Mouse (Mus musculus): ENCODE data around the gene Pgd.
"Not testable (repeated sequence)": the region's sequence is repeated elsewhere in the genome, so short reads cannot be mapped to it uniquely, and the experiment has no call there.

The Pgd gene

DNA sequence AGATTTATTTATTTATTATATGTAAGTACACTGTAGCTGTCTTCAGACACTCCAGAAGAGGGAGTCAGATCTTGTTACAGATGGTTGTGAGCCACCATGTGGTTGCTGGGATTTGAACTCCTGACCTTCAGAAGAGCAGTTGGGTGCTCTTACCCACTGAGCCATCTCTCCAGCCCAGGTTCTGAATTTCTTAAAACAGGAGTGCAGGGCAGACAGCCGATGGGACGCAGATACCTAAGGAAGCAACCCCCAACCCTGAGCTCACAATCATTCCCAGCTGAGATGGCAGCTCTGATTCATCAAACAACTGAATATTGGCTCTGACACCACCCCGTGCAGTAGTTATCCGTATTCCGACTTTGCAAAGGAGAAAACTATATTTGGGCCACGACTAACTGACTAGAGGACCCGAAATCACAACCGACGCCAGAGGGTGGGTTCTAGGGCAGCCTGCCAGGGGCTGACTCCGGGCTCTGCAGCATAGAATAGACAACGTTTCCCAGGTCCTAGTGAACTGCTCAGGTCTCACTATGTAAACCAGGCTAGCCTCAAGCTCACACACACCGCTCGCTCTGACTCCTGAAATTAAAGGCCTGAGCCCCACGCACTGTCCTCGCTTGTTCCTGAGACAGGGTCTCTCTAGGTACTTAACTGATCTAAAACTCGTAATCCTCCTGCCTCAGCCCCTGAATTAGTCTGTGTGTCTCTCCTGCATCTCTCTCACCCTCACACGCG, 30.3 kb downstream of the Pgd start:
- DNase-seq (ENCODE audit: low read depth, low spot score): peak; percentile 78

DNA sequence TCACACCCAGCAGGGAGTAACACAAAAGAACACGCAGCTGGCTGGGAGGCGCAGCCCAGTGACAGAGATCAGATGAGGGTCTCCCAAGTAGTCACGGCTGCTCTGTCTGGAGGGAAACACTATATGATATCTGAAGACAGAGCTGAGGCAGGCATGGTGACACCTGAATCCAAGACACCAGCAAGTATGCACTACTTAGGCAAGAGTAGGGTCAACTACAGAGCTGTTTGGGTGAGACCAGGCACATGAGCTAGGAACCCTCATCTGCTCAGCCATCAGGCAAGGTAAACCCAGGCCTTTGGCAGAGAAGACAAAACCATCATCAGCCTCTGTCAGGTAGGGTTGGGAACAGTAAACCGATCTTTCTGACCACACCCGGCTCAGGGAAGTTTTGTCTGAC, 33.2 kb downstream of the Pgd start:
- peak; percentile 66 for DNase-seq (ENCODE audit: low read depth, low spot score)

DNA sequence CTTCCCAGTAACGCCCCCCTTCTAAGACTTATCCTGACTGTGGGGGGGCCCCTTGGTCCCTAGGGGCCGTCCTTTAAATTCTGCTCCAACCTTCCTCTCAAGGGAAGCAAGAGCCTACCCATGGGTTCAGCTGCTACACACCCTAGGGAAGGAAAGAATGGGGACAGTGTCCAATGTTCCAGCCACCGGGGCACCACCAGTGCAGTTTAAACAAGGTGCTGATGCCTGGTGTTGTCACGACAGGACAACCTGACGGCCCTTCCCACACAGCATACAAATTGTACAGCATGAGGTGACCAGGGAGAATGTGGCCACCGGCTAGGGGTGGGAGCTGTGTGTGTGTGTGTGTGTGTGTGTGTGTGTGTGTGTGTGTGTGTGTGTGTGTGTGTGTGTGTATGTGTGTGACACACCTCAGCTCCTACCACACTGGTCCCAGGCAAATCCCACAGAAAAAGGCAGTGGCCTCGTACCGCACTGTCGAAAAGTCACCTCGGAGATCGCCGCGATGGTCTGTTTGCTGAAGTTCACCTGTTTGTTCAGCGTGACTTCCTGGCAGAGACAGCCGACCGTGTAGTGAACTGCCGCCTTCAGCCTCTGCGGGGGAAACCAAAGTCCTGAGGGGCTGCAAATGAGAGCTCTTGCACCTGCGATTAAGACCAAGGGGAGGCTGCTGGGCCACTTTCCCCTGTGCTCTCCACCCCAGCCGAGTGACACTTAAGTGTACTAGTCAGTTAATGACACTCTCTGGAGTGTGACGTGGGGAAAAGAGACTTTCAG, 34.6 kb downstream of the Pgd start:
- DNase-seq (ENCODE audit: low read depth, low spot score): peak; percentile 96

DNA sequence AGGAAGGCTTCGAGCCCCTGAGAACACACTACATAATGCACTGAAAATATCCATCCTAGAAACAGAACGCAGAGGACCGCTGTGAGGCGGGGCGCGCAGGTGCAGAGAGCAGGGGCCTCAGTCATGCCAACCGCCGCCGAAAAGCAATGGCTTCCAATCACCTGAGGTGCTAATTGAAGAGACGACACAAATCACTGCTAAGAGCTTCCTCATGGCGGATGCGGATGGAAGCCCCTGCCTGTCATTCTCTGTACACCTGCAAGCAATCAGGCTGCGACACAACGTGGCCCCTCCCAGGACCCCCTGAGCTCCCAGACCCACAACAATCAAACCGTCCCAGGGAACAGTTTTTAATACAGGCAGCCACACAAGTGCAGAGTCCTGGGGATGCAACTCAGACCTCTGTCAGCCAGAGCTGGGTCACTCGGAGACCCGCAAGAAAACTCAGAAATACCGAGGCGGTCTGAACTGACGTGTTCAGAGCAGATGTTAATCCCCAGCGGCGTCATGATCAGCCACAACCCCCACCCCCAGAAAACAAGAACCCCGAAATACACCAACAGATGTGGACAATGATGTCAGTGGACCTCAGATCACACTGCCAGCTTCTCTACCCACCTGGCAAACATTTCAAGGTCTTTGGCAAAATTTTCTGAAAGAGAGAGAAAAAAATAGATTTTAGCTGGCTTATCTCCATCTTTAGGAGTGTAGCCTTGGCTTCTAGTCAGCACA, 35.4 kb downstream of the Pgd start:
- peak; percentile 93 for DNase-seq (ENCODE audit: low read depth, low spot score)

GRCm38 (mm10) chr4:149128467-149128866, 38.1 kb downstream of the Pgd start:
- no peak for DNase-seq (ENCODE audit: low read depth, low spot score)

DNA sequence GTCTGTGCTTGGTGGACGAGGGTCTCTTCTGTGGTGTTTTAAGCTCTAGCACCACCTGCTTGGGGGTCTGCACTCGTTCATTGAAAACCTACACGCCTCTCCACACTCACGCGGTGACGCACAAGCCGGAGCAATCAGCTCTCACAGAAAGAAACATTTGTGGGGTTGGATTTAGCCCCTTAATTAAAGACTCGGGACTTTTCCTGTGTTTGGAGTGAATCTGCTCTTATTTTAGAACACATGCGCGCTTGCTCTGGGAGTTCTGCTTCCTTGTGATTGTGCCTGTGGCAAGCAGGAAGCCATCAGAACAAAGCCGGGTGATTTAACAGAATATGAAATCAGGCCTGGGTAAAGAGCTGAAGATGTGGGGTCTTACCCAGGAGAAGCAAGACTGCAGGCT, 39.9 kb downstream of the Pgd start, which contains the start of gene Cort:
Cort (minus strand) TSS at position 101 of the 400 bp plus-strand sequence.
- no peak for DNase-seq (ENCODE audit: low read depth, low spot score)

GRCm38 (mm10) chr4:149126115-149126509, 40.5 kb downstream of the Pgd start:
- DNase-seq (ENCODE audit: low read depth, low spot score): no peak

- no peak for DNase-seq (ENCODE audit: low read depth, low spot score)
These were observed 41.0 kb downstream of the Pgd start for GRCm38 (mm10) chr4:149125341-149126114.

GRCm38 (mm10) chr4:149123432-149123831, 43.1 kb downstream of the Pgd start:
- no peak for DNase-seq (ENCODE audit: low read depth, low spot score)

DNA sequence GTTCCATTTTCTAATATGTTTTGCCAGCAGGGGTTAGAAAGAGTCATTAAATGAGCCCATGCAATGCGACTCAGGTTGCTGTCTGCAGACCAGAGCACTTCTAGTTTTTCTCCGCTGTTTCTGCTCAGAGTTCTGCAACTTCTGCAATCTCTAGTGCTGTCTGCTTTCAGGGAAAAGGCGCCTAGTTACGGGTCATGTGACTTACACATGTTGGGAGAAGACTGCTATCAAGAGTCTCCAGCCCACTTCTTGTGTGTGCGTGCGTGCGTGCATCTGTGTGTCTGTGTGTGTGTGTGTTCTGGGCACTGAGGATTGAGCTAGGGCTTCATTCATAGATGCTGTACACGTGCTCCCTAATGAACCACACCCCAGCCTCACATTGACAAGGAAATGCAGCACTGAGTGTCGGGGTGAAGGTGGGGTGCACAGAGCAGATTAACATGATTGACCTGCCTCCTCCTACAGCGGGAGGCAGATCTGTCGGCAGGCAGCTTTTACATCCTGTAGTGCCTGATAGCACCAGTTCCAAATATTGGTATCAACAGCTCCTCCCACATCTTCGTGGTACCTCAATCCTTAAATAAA, 46.5 kb downstream of the Pgd start:
- DNase-seq (ENCODE audit: low read depth, low spot score): not testable (repeated sequence)

GRCm38 (mm10) chr4:149103875-149104561, 62.6 kb downstream of the Pgd start, which contains the start of gene Dffa:
TSS of gene Dffa (plus strand) at chr4:149104146.
- peak; percentile 94 for DNase-seq (ENCODE audit: low read depth, low spot score)

DNA sequence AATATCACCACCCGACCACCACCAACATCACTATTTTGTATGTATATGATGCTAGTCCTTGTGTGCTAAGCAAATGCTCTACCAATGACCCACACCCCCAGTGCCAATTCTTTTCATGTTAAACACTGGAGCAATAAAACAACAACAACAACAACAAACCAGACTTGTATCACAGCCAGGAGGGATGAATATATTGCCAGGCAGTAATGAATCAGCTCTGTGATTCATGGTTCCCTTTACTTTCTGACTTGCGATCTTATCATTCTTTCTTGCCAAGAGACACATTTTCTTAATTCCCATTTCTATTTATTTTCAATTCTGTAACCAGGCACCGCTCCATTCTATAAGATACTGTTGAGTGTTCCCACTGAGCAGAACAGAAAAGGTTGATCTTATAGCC, 65.1 kb downstream of the Pgd start:
- no peak for DNase-seq (ENCODE audit: low read depth, low spot score)

GRCm38 (mm10) chr4:149100449-149100848, 66.1 kb downstream of the Pgd start:
- not testable (repeated sequence) for DNase-seq (ENCODE audit: low read depth, low spot score)

Data from A20 (cell line).